9 mouse cellular contexts compared by ENCODE assay signal in the genomic region with DNA sequence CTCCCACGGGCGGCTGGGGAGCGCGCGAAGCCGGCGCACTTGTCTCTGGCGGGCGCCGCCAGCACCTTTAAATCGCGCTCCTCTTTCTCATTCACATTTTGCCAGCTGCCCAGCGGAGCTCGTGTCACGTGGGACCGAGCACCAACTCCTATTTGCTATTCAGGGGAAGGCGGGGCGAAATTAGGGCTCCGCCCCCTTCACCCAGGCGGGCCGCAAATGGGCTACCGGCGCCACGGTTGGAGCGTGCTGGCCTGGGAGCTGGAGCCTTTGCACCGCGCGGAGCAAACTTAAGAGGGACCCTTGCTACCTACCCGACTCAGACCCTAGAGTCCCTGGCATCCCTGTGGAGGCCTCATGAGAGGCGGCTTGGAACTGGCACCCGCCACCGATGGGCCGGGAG. TPM values are rescaled to one million over a fixed set of nuclear protein-coding genes. Genes with fewer than 3 reads are reported as not detected.
DNase-seq lines count a peak whose midpoint lies in the region; ATAC-seq and TF ChIP-seq lines count a peak whose summit lies in the region.
"Had no signal": no experiment of that assay in that cellular context is flagged by ENCODE, and none has a peak within 500 bp of the region (broad histone marks: within the 10 kb centered on the region; RNA-seq: fewer than 3 reads in every experiment).

Gene Gbx2 (minus strand): TSS at position 60 of the 400 bp plus-strand sequence.

- H3K27ac ChIP-seq in layer of hippocampus, adult 2 months, result no peak within 1 kb of the TSS
- H3K27ac ChIP-seq in embryonic facial prominence, embryonic 13.5 days, result no peak within 1 kb of the TSS
- H3K27ac ChIP-seq in hindbrain, postnatal 0 days, result peak within 1 kb of the TSS; percentile 48; the same call in 1 of the 2 replicates
- no peak within 1 kb of the TSS for H3K27ac ChIP-seq in liver, embryonic 13.5 days
- H3K27ac ChIP-seq in neural tube, embryonic 12.5 days, result peak within 1 kb of the TSS; percentile 75

- no peak for DNase-seq in layer of hippocampus, adult 2 months (ENCODE audit: low spot score in 2 of 2)
- DNase-seq in layer of hippocampus, postnatal 10 days (ENCODE audit: low spot score in 2 of 2), result no peak
- DNase-seq in hindbrain, postnatal 0 days (ENCODE audit: low spot score), result peak; percentile 88
- peak; percentile 50 for DNase-seq in liver, embryonic 13.5 days
- no peak for DNase-seq in spleen, adult 12 weeks (ENCODE audit: low spot score)

- WGBS in embryonic facial prominence, embryonic 13.5 days, result under 1% methylated on average over 33 of the region's 33 CpGs
- under 1% methylated on average over 33 of the region's 33 CpGs for WGBS in hindbrain, postnatal 0 days
- WGBS in liver, embryonic 13.5 days (ENCODE audit: insufficient replicate concordance), result 1% methylated on average over 33 of the region's 33 CpGs
- under 1% methylated on average over 33 of the region's 33 CpGs for WGBS in neural tube, embryonic 12.5 days

- H3K9me3 ChIP-seq in embryonic facial prominence, embryonic 13.5 days, result no peaks in the 10 kb centered on the region
- H3K9me3 ChIP-seq in hindbrain, postnatal 0 days (ENCODE audit: low read length), result no peaks in the 10 kb centered on the region
- H3K9me3 ChIP-seq in liver, embryonic 13.5 days (replicated peaks), result no peaks in the 10 kb centered on the region
- H3K9me3 ChIP-seq in neural tube, embryonic 12.5 days, result no peaks in the 10 kb centered on the region

- H3K4me3 ChIP-seq in layer of hippocampus, adult 2 months, result peak within 1 kb of the TSS; percentile 32; the same call in 1 of the 2 replicates
- H3K4me3 ChIP-seq in embryonic facial prominence, embryonic 13.5 days, result peak within 1 kb of the TSS; percentile 47
- H3K4me3 ChIP-seq in hindbrain, postnatal 0 days (ENCODE audit: low read length), result peak within 1 kb of the TSS; percentile 43
- H3K4me3 ChIP-seq in liver, embryonic 13.5 days (replicated peaks), result peak within 1 kb of the TSS; percentile 50
- H3K4me3 ChIP-seq in neural tube, embryonic 12.5 days, result peak within 1 kb of the TSS; percentile 87

- no peak for TF ChIP-seq CTCF in layer of hippocampus, adult 2 months (conservative IDR thresholded peaks at IDR 0.05)
- no peak for TF ChIP-seq CTCF in hindbrain, postnatal 0 days (IDR thresholded peaks at IDR 0.05; ENCODE audit: low read depth)

- peak within 1 kb of the TSS; percentile 58 for H3K9ac ChIP-seq in embryonic facial prominence, embryonic 13.5 days
- peak within 1 kb of the TSS; percentile 49 for H3K9ac ChIP-seq in hindbrain, postnatal 0 days (replicated peaks; ENCODE audit: low read length)
- H3K9ac ChIP-seq in liver, embryonic 13.5 days, result peak within 1 kb of the TSS; percentile 22; the same call in 1 of the 2 replicates
- peak within 1 kb of the TSS; percentile 90 for H3K9ac ChIP-seq in neural tube, embryonic 12.5 days

- H3K36me3 ChIP-seq in embryonic facial prominence, embryonic 13.5 days, result no peaks in the 10 kb centered on the region
- H3K36me3 ChIP-seq in hindbrain, postnatal 0 days (ENCODE audit: insufficient read depth, low read length), result no peaks in the 10 kb centered on the region
- H3K36me3 ChIP-seq in liver, embryonic 13.5 days, result no peaks in the 10 kb centered on the region
- no peaks in the 10 kb centered on the region for H3K36me3 ChIP-seq in neural tube, embryonic 12.5 days

- H3K4me1 ChIP-seq in embryonic facial prominence, embryonic 13.5 days, result peaks cover 54% of the 10 kb centered on the region
- 0 out of 2 replicates have a peak, but pooled peaks cover 6% of the 10 kb centered on the region for H3K4me1 ChIP-seq in hindbrain, postnatal 0 days (ENCODE audit: insufficient read depth, low read length)
- peaks cover 25% of the 10 kb centered on the region for H3K4me1 ChIP-seq in liver, embryonic 13.5 days (replicated peaks)
- peaks cover 61% of the 10 kb centered on the region for H3K4me1 ChIP-seq in neural tube, embryonic 12.5 days

- peak; percentile 38; the same call in 1 of the 2 replicates for ATAC-seq in embryonic facial prominence, embryonic 13.5 days (ENCODE audit: insufficient number of reproducible peaks, insufficient read depth, low FRiP score, low TSS enrichment, low read depth)
- ATAC-seq in hindbrain, postnatal 0 days, result peak; percentile 69
- ATAC-seq in liver, embryonic 13.5 days (ENCODE audit: low read depth), result peak; percentile 31; the same call in 1 of the 2 replicates
- ATAC-seq in neural tube, embryonic 12.5 days (ENCODE audit: low FRiP score, low read depth), result peak; percentile 78
- no peak for ATAC-seq in activated CD4-positive, CD25-positive, alpha-beta regulatory T cell, adult 4 months

- peak within 1 kb of the TSS; percentile 73 for H3K4me2 ChIP-seq in embryonic facial prominence, embryonic 13.5 days
- peak within 1 kb of the TSS; percentile 57 for H3K4me2 ChIP-seq in hindbrain, postnatal 0 days (ENCODE audit: low read depth, low read length)
- peak within 1 kb of the TSS; percentile 67 for H3K4me2 ChIP-seq in liver, embryonic 13.5 days
- H3K4me2 ChIP-seq in neural tube, embryonic 12.5 days (replicated peaks), result peak within 1 kb of the TSS; percentile 85

- peaks cover 98% of the 10 kb centered on the region for H3K27me3 ChIP-seq in embryonic facial prominence, embryonic 13.5 days
- H3K27me3 ChIP-seq in hindbrain, postnatal 0 days (ENCODE audit: insufficient read depth, low read length), result peaks cover 61% of the 10 kb centered on the region
- peaks cover 100% of the 10 kb centered on the region for H3K27me3 ChIP-seq in liver, embryonic 13.5 days
- peaks cover 50% of the 10 kb centered on the region for H3K27me3 ChIP-seq in neural tube, embryonic 12.5 days (replicated peaks)

RNA-seq across cellular contexts. Expression of gene Gbx2, which starts in this region (rescaled TPM):
- total RNA-seq in layer of hippocampus, adult 2 months (2021), result under 1 TPM in 1 of 2 experiments, not detected in 1; 0.31 TPM
- under 1 TPM; 0.55 to 0.67 TPM for total RNA-seq in layer of hippocampus, postnatal 10 days (2021)
- polyA plus RNA-seq in embryonic facial prominence, embryonic 13.5 days (2015; fragmentation: Nextera tagmentation; extraction: Ambion mirVana), result 0.19 and 0.98 TPM in 2 replicates
- total RNA-seq in hindbrain, postnatal 0 days (2014; rRNA removed), result 22.1 and 27.7 TPM in 2 replicates
- 25.6 and 26.9 TPM in 2 replicates for polyA plus RNA-seq in hindbrain, postnatal 0 days (2015; fragmentation: Nextera tagmentation; extraction: Ambion mirVana)
- 1.1 and 1.5 TPM in 2 replicates for polyA plus RNA-seq in liver, embryonic 13.5 days (2015; fragmentation: Nextera tagmentation; extraction: Ambion mirVana)
- polyA plus RNA-seq in neural tube, embryonic 12.5 days (2016; fragmentation: Nextera tagmentation; extraction: Ambion mirVana), result 78.5 and 91.6 TPM in 2 replicates
- polyA plus RNA-seq in activated CD4-positive, CD25-positive, alpha-beta regulatory T cell, adult 4 months (2017; shearing (Covaris generic)), result not detected
- total RNA-seq: neutrophil, adult 5-6 weeks had no signal

Comparison
In these comparisons a context has a peak if more than half of its experiments do, and no peak if none do; other contexts are left out.
1. RNA of gene Gbx2 (total RNA-seq): 22.1 to 27.7 TPM in hindbrain, postnatal 0 days; 0.55 to 0.67 TPM in layer of hippocampus, postnatal 10 days and 0.31 TPM in layer of hippocampus, adult 2 months; every median in the first group is over 10 times any median in the second.
2. RNA of gene Gbx2 (polyA plus RNA-seq): 78.5 to 91.6 TPM in neural tube, embryonic 12.5 days and 25.6 to 26.9 TPM in hindbrain, postnatal 0 days; 1.1 to 1.5 TPM in liver, embryonic 13.5 days, 0.19 to 0.98 TPM in embryonic facial prominence, embryonic 13.5 days and not detected in activated CD4-positive, CD25-positive, alpha-beta regulatory T cell, adult 4 months; every median in the first group is over 10 times any median in the second.
3. Peak in ATAC-seq, H3K4me3 ChIP-seq, H3K9ac ChIP-seq and H3K4me2 ChIP-seq in embryonic facial prominence, embryonic 13.5 days; RNA of the gene not detected or under 1 TPM.
4. DNase-seq: peak in hindbrain, postnatal 0 days (single experiment) and liver, embryonic 13.5 days (single experiment); none in layer of hippocampus, adult 2 months (0 of 2), layer of hippocampus, postnatal 10 days (0 of 2) and spleen, adult 12 weeks (single experiment).
5. H3K27ac ChIP-seq: peak in hindbrain, postnatal 0 days (single experiment) and neural tube, embryonic 12.5 days (single experiment); none in layer of hippocampus, adult 2 months (single experiment), embryonic facial prominence, embryonic 13.5 days (single experiment) and liver, embryonic 13.5 days (single experiment).
6. H3K4me3 ChIP-seq: peak in every context shown above with its lines; median percentile 87 in neural tube, embryonic 12.5 days; 50 in liver, embryonic 13.5 days; 47 in embryonic facial prominence, embryonic 13.5 days; 43 in hindbrain, postnatal 0 days; 32 in layer of hippocampus, adult 2 months.
7. H3K9ac ChIP-seq: peak in every context shown above with its lines; median percentile 90 in neural tube, embryonic 12.5 days; 58 in embryonic facial prominence, embryonic 13.5 days; 49 in hindbrain, postnatal 0 days; 22 in liver, embryonic 13.5 days.
8. Peak in every context shown above with its lines, with median percentiles within 50 percentile points of each other: H3K4me2 ChIP-seq.